Mouse (Mus musculus): ENCODE results near the gene Fam160b1. TPM values are rescaled to one million over a fixed set of nuclear protein-coding genes. Genes with fewer than 3 reads are reported as not detected.

Gene Fam160b1
- total and polyA plus RNA-seq, 3 experiments: 4.4 to 7.7 (median 4.8) TPM

DNA sequence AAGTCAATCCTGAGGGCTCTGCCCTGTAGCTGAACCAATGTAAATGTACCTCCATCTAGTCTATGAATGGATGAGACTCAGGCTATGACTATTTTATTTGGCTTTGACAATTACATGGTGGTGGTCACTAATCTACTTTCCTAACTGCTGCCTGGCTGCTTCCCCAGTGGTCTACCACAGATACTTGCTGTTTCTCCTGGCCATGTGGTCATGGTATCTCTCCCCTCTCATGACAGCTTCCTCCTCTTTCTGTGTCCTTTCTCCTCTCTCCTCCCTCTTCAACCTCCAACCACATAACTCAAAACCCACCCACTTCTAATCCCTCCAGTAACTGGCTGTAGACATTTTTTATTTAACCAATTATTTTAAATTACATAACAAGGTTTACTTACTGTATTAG, 11.4 kb upstream of the Fam160b1 start:
- Histone ChIP-seq H3K27me3 (replicated peaks) (no peaks in the 10 kb centered on the region), H3K4me1 (ENCODE audit: control insufficient read depth in 1 of 2, insufficient read depth in 2 of 2) (no peaks in the 10 kb centered on the region), H3K36me3 (replicated peaks in 1 of 2; ENCODE audit: control insufficient read depth in 1 of 2, insufficient read depth in 1 of 2, low read length in 1 of 2) (peaks cover 0 to 17% of the 10 kb centered on the region in 2 experiments), H3K79me2 (replicated peaks; ENCODE audit: control insufficient read depth, extremely low read depth, insufficient read depth, poor library complexity, severe bottlenecking) (no peaks in the 10 kb centered on the region), H3K9ac (ENCODE audit: insufficient read depth, low read depth) (no peak overlapping the region), H3K4me3 (replicated peaks in 1 of 3; ENCODE audit: low read depth in 2 of 3, low read length in 2 of 3, poor library complexity in 1 of 3) (no peak overlapping the region), H3K9me3 (replicated peaks; ENCODE audit: low read length) (peaks cover 10% of the 10 kb centered on the region), H3K4me2 (ENCODE audit: insufficient read depth, low read depth, poor library complexity, severe bottlenecking) (no peak overlapping the region), H3K27ac (ENCODE audit: insufficient read depth, low read depth) (no peak overlapping the region)
- DNase-seq (ENCODE audit: extremely low read depth): no peak
- dilution Hi-C loops (cut with MboI; ENCODE audit: extremely low pct_ligation_motif_present, extremely low pct_unique_long_range_greater_than_20kb, low sequenced_read_pairs): no loop called here
- no peak for TF ChIP-seq POLR2A (IDR thresholded peaks at IDR 0.05; ENCODE audit: low read depth, low read length)
- TF ChIP-seq JUND (conservative IDR thresholded peaks at IDR 0.05; ENCODE audit: low read depth, low read length): no peak
- TF ChIP-seq TBP (conservative IDR thresholded peaks at IDR 0.05; ENCODE audit: low read depth, low read length): no peak
- TF ChIP-seq PAX5 (IDR thresholded peaks at IDR 0.05; ENCODE audit: low read length): no peak
- TF ChIP-seq RCOR1 (conservative IDR thresholded peaks at IDR 0.05; ENCODE audit: low read depth, low read length): no peak
- TF ChIP-seq BHLHE40 (IDR thresholded peaks at IDR 0.05; ENCODE audit: low read depth, low read length): no peak
- in situ Hi-C loops (cut with MboI; ENCODE audit: low pct_ligation_motif_present, low pct_unique_long_range_greater_than_20kb, low sequenced_read_pairs): no loop called here

DNA sequence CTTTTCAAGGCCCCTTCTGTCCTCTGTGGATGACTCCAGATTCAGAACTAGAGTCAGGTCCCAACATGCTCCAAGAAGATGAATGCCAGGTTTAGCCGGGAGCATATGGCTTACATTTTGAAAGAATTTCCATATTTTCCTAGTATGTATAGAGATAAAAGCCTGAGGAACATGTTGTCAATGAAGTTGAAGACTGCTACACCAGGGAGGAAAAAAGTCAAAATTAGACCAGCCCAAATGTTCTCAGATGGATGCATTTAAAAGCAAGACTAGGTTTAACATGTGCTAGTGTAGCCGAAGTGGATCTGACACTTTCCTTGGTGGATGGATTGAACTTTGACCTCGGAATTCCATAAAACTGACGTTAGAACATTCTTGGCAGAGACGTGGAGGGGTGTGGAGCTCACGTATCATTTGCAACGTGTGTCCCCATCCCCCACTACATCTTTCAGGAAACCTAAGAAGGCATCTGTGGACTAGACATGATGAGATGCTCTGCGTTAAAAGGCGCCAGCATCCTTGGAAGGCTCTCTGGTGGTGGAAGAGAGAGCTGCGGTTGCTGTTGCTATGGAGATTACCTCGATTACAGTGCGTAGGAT, 8.0 kb upstream of the Fam160b1 start:
- H3K27ac ChIP-seq (ENCODE audit: insufficient read depth, low read depth): no peak overlapping the region
- peaks cover under 1% of the 10 kb centered on the region for H3K9me3 ChIP-seq (replicated peaks; ENCODE audit: low read length)
- dilution Hi-C loops (cut with MboI; ENCODE audit: extremely low pct_ligation_motif_present, extremely low pct_unique_long_range_greater_than_20kb, low sequenced_read_pairs): no loop called here
- in situ Hi-C loops (cut with MboI; ENCODE audit: low pct_ligation_motif_present, low pct_unique_long_range_greater_than_20kb, low sequenced_read_pairs): no loop called here
- no peak overlapping the region for H3K4me2 ChIP-seq (ENCODE audit: insufficient read depth, low read depth, poor library complexity, severe bottlenecking)
- TF ChIP-seq MXI1 (IDR thresholded peaks at IDR 0.05; ENCODE audit: low read depth, low read length) (no peak), CHD2 (IDR thresholded peaks at IDR 0.05; ENCODE audit: low read length) (no peak), JUND (conservative IDR thresholded peaks at IDR 0.05; ENCODE audit: low read depth, low read length) (no peak)
- peaks cover 5 to 36% of the 10 kb centered on the region in 2 experiments for H3K36me3 ChIP-seq (replicated peaks in 1 of 2; ENCODE audit: control insufficient read depth in 1 of 2, insufficient read depth in 1 of 2, low read length in 1 of 2)
- no peak for DNase-seq (ENCODE audit: extremely low read depth)
- peaks cover 11 to 27% of the 10 kb centered on the region in 2 experiments for H3K4me1 ChIP-seq (ENCODE audit: control insufficient read depth in 1 of 2, insufficient read depth in 2 of 2)
- H3K4me3 ChIP-seq (replicated peaks in 1 of 3; ENCODE audit: low read depth in 2 of 3, low read length in 2 of 3, poor library complexity in 1 of 3): no peak overlapping the region
- H3K79me2 ChIP-seq (replicated peaks; ENCODE audit: control insufficient read depth, extremely low read depth, insufficient read depth, poor library complexity, severe bottlenecking): peaks cover 5% of the 10 kb centered on the region
- no peak overlapping the region for H3K9ac ChIP-seq (ENCODE audit: insufficient read depth, low read depth)
- no peaks in the 10 kb centered on the region for H3K27me3 ChIP-seq (replicated peaks)

DNA sequence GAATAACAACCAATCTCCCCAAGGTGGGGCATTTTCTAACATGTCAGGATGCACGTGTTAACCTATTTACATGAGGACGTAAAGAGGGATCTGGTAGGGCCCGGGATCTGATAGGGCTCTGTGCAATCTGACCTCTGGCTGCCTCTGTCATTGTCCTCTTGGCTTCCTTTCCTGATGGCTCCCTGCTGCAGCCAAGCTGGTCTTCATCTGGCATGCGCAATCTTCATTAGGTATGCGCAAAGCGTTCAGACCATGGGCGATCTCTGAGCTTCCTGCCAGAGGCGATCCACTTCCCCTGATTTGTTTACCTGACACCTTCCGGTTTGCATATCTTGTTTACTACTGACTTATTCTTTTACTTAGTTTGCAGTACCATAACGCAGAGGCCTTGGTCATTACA, 7.3 kb upstream of the Fam160b1 start:
- Histone ChIP-seq H3K4me2 (ENCODE audit: insufficient read depth, low read depth, poor library complexity, severe bottlenecking) (no peak overlapping the region), H3K79me2 (replicated peaks; ENCODE audit: control insufficient read depth, extremely low read depth, insufficient read depth, poor library complexity, severe bottlenecking) (peaks cover 12% of the 10 kb centered on the region), H3K4me3 (replicated peaks in 1 of 3; ENCODE audit: low read depth in 2 of 3, low read length in 2 of 3, poor library complexity in 1 of 3) (no peak overlapping the region), H3K9me3 (replicated peaks; ENCODE audit: low read length) (no peaks in the 10 kb centered on the region), H3K9ac (ENCODE audit: insufficient read depth, low read depth) (no peak overlapping the region), H3K36me3 (replicated peaks in 1 of 2; ENCODE audit: control insufficient read depth in 1 of 2, insufficient read depth in 1 of 2, low read length in 1 of 2) (peaks cover 5 to 39% of the 10 kb centered on the region in 2 experiments), H3K4me1 (ENCODE audit: control insufficient read depth in 1 of 2, insufficient read depth in 2 of 2) (peaks cover 11 to 32% of the 10 kb centered on the region in 2 experiments), H3K27ac (ENCODE audit: insufficient read depth, low read depth) (no peak overlapping the region), H3K27me3 (replicated peaks) (no peaks in the 10 kb centered on the region)
- dilution Hi-C loops (cut with MboI; ENCODE audit: extremely low pct_ligation_motif_present, extremely low pct_unique_long_range_greater_than_20kb, low sequenced_read_pairs): no loop called here
- no peak for DNase-seq (ENCODE audit: extremely low read depth)
- in situ Hi-C loops (cut with MboI; ENCODE audit: low pct_ligation_motif_present, low pct_unique_long_range_greater_than_20kb, low sequenced_read_pairs): no loop called here
- TF ChIP-seq NELFE (IDR thresholded peaks at IDR 0.05; ENCODE audit: low read depth, low read length): no peak
- TF ChIP-seq GABPA (IDR thresholded peaks at IDR 0.05; ENCODE audit: insufficient replicate concordance, low read depth, low read length): no peak
- TF ChIP-seq ZNF384 (IDR thresholded peaks at IDR 0.05; ENCODE audit: low read depth, low read length): no peak
- no peak for TF ChIP-seq HCFC1 (IDR thresholded peaks at IDR 0.05; ENCODE audit: low read depth, low read length)
- TF ChIP-seq ELF1 (IDR thresholded peaks at IDR 0.05; ENCODE audit: low read depth, low read length): no peak
- no peak for TF ChIP-seq UBTF (IDR thresholded peaks at IDR 0.05; ENCODE audit: low read depth, low read length)
- TF ChIP-seq ZC3H11A (IDR thresholded peaks at IDR 0.05; ENCODE audit: low read depth, low read length): no peak
- no peak for TF ChIP-seq ETS1 (conservative IDR thresholded peaks at IDR 0.05; ENCODE audit: low read depth, low read length)
- no peak for TF ChIP-seq IRF4 (IDR thresholded peaks at IDR 0.05; ENCODE audit: low read depth, low read length)
- no peak for TF ChIP-seq SIN3A (IDR thresholded peaks at IDR 0.05; ENCODE audit: low read length)
- no peak for TF ChIP-seq MYC (IDR thresholded peaks at IDR 0.05; ENCODE audit: low read depth, low read length)
- TF ChIP-seq ZMIZ1 (IDR thresholded peaks at IDR 0.05; ENCODE audit: low read depth, low read length): no peak
- no peak for TF ChIP-seq MAZ (IDR thresholded peaks at IDR 0.05; ENCODE audit: low read depth, low read length)
- no peak for TF ChIP-seq EP300 (IDR thresholded peaks at IDR 0.05; ENCODE audit: low read length)
- TF ChIP-seq MAFK (IDR thresholded peaks at IDR 0.05; ENCODE audit: insufficient replicate concordance, low read length): no peak
- no peak for TF ChIP-seq TBP (conservative IDR thresholded peaks at IDR 0.05; ENCODE audit: low read depth, low read length)
- no peak for TF ChIP-seq JUND (conservative IDR thresholded peaks at IDR 0.05; ENCODE audit: low read depth, low read length)
- no peak for TF ChIP-seq RCOR1 (conservative IDR thresholded peaks at IDR 0.05; ENCODE audit: low read depth, low read length)
- TF ChIP-seq POLR2AphosphoS2 (IDR thresholded peaks at IDR 0.05; ENCODE audit: low read depth, low read length): no peak
